Mouse (Mus musculus): ENCODE measurements around the gene Usp22. TPM values are rescaled to one million over a fixed set of nuclear protein-coding genes. Genes with fewer than 3 reads are reported as not detected.
A peak's percentile ranks its signal among the peaks of the same experiment; 100 is the strongest.

The Usp22 gene
- total RNA-seq, 1 experiment: 111 TPM

- Histone ChIP-seq H3K9me3 (ENCODE audit: control insufficient read depth, insufficient read depth, low read depth, low read length) (no peaks in the 10 kb centered on the region), H3K36me3 (ENCODE audit: control insufficient read depth, insufficient read depth, low read length, poor library complexity, severe bottlenecking) (peaks cover 84% of the 10 kb centered on the region)
- in situ Hi-C loops (cut with MboI; ENCODE audit: low sequenced_read_pairs in 2 of 2, unreplicated experiment in 2 of 2): no loop called here
These were observed 16.7 kb downstream of the Usp22 start for GRCm38 (mm10) chr11:61158141-61158540.

GRCm38 (mm10) chr11:61155727-61156126 lies 19.1 kb downstream of the Usp22 start:
- H3K27ac ChIP-seq (ENCODE audit: insufficient read depth, low read depth, low read length, poor library complexity, severe bottlenecking): no peak overlapping the region
- no peak overlapping the region for H3K9ac ChIP-seq (ENCODE audit: insufficient read depth, low read depth, low read length, poor library complexity, severe bottlenecking)
- no peak overlapping the region for H3K4me3 ChIP-seq (ENCODE audit: insufficient read depth in 1 of 2, low read depth in 1 of 2, low read length in 2 of 2, poor library complexity in 1 of 2, severe bottlenecking in 1 of 2)
- no peaks in the 10 kb centered on the region for H3K9me3 ChIP-seq (ENCODE audit: control insufficient read depth, insufficient read depth, low read depth, low read length)
- peaks cover 76% of the 10 kb centered on the region for H3K36me3 ChIP-seq (ENCODE audit: control insufficient read depth, insufficient read depth, low read length, poor library complexity, severe bottlenecking)
- DNase-seq (ENCODE audit: low read depth, low spot score): no peak
- in situ Hi-C loops (cut with MboI; ENCODE audit: low sequenced_read_pairs in 2 of 2, unreplicated experiment in 2 of 2): no loop called here
- TF ChIP-seq HCFC1 (IDR thresholded peaks at IDR 0.05; ENCODE audit: borderline replicate concordance, insufficient read depth, low read length) (no peak), ZC3H11A (IDR thresholded peaks at IDR 0.05; ENCODE audit: borderline replicate concordance, low read depth, low read length) (no peak), ZNF384 (IDR thresholded peaks at IDR 0.05; ENCODE audit: low read depth, low read length) (no peak), MAFK (IDR thresholded peaks at IDR 0.05; ENCODE audit: insufficient read depth, low read depth, low read length) (no peak), CHD2 (IDR thresholded peaks at IDR 0.05; ENCODE audit: low read depth, low read length) (no peak)
- peaks cover 0 to 2% of the 10 kb centered on the region in 2 experiments; a peak in 1 of 4 replicates for H3K4me1 ChIP-seq (ENCODE audit: control insufficient read depth in 2 of 2, insufficient read depth in 2 of 2, low read length in 2 of 2, poor library complexity in 1 of 2)

More at GRCm38 (mm10) chr11:61158141-61158540, 16.7 kb downstream of the Usp22 start:
- Histone ChIP-seq H3K9ac (ENCODE audit: insufficient read depth, low read depth, low read length, poor library complexity, severe bottlenecking) (no peak overlapping the region), H3K4me1 (ENCODE audit: control insufficient read depth in 2 of 2, insufficient read depth in 2 of 2, low read length in 2 of 2, poor library complexity in 1 of 2) (no peaks in the 10 kb centered on the region), H3K4me3 (ENCODE audit: insufficient read depth in 1 of 2, low read depth in 1 of 2, low read length in 2 of 2, poor library complexity in 1 of 2, severe bottlenecking in 1 of 2) (no peak overlapping the region), H3K27ac (ENCODE audit: insufficient read depth, low read depth, low read length, poor library complexity, severe bottlenecking) (no peak overlapping the region)
- no peak for DNase-seq (ENCODE audit: low read depth, low spot score)
- TF ChIP-seq ZC3H11A (IDR thresholded peaks at IDR 0.05; ENCODE audit: borderline replicate concordance, low read depth, low read length): no peak
- TF ChIP-seq ZNF384 (IDR thresholded peaks at IDR 0.05; ENCODE audit: low read depth, low read length): no peak
- TF ChIP-seq HCFC1 (IDR thresholded peaks at IDR 0.05; ENCODE audit: borderline replicate concordance, insufficient read depth, low read length): no peak

DNA sequence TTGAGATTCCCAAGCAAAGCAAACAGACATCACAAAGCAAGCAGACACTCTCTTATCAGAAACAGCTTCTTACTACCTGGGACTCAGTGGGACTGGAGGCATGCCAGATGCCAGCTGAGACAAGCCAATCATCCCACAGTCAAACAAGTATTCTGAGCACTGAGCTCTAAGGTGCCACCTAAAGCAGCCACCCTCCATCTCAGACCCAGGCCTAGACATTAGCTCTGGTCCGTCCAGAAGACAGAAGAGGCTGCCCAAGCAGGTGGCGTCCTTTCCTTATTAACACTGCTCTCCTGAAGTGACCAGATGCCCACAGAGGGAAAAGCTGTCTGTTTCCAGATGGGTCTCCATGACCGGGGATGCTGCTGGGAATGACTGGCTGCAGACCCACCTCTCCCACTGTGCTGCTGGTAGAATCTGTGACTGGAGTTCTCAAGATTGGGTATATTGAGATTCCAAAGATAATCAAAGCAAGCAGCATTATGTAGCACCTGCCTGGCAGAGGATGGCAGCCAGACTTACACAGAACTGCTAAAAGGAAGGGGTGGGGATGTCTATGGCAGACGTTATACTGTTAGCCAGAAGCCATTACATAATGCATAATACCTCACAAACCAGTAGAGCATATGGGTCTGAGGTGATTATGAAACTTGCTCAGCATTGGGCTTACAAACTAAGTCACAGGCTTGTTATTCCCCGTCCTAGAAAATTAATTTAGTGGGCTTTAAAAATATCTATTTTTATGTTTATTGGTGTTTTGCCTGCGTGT lies 24.4 kb downstream of the Usp22 start:
- no peak overlapping the region for H3K27ac ChIP-seq (ENCODE audit: insufficient read depth, low read depth, low read length, poor library complexity, severe bottlenecking)
- no peaks in the 10 kb centered on the region for H3K9me3 ChIP-seq (ENCODE audit: control insufficient read depth, insufficient read depth, low read depth, low read length)
- in situ Hi-C loops (cut with MboI; ENCODE audit: low sequenced_read_pairs in 2 of 2, unreplicated experiment in 2 of 2): no loop called here
- peaks cover 33% of the 10 kb centered on the region for H3K36me3 ChIP-seq (ENCODE audit: control insufficient read depth, insufficient read depth, low read length, poor library complexity, severe bottlenecking)
- H3K9ac ChIP-seq (ENCODE audit: insufficient read depth, low read depth, low read length, poor library complexity, severe bottlenecking): no peak overlapping the region
- no peak for TF ChIP-seq HCFC1 (IDR thresholded peaks at IDR 0.05; ENCODE audit: borderline replicate concordance, insufficient read depth, low read length)
- TF ChIP-seq ZNF384 (IDR thresholded peaks at IDR 0.05; ENCODE audit: low read depth, low read length): no peak
- no peak for TF ChIP-seq MAFK (IDR thresholded peaks at IDR 0.05; ENCODE audit: insufficient read depth, low read depth, low read length)
- no peak for TF ChIP-seq ZC3H11A (IDR thresholded peaks at IDR 0.05; ENCODE audit: borderline replicate concordance, low read depth, low read length)
- no peak for TF ChIP-seq CHD2 (IDR thresholded peaks at IDR 0.05; ENCODE audit: low read depth, low read length)
- no peak for DNase-seq (ENCODE audit: low read depth, low spot score)
- no peak overlapping the region for H3K4me3 ChIP-seq (ENCODE audit: insufficient read depth in 1 of 2, low read depth in 1 of 2, low read length in 2 of 2, poor library complexity in 1 of 2, severe bottlenecking in 1 of 2)
- H3K4me1 ChIP-seq (ENCODE audit: control insufficient read depth in 2 of 2, insufficient read depth in 2 of 2, low read length in 2 of 2, poor library complexity in 1 of 2): peaks cover 0 to 3% of the 10 kb centered on the region in 2 experiments; a peak in 1 of 4 replicates

DNA sequence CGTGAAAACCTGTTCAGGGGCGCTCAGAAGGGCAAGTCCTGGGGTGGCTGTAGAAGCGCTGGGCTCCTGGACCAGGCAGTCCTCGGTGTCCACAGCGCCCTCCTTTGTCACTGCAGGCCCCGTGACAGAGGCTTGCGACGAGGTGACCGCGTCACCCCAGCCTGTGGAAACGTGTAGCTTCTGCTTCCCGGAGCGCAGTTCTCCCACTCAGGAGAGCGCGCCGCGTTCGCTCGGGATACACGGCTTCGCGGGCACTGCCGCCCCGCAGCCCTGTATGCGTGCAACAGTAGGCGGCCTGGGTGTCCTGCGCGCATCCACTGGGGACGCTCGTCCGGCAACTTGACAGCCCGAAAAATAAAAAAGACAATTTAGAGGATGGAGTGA lies 27.6 kb downstream of the Usp22 start:
- H3K9ac ChIP-seq (ENCODE audit: insufficient read depth, low read depth, low read length, poor library complexity, severe bottlenecking): peak overlapping the region; percentile 8; the same call in 1 of the 2 replicates
- H3K4me3 ChIP-seq (ENCODE audit: insufficient read depth in 1 of 2, low read depth in 1 of 2, low read length in 2 of 2, poor library complexity in 1 of 2, severe bottlenecking in 1 of 2): peak overlapping the region; percentile 50 to 61
- H3K4me1 ChIP-seq (ENCODE audit: control insufficient read depth in 2 of 2, insufficient read depth in 2 of 2, low read length in 2 of 2, poor library complexity in 1 of 2): peaks cover 0 to 3% of the 10 kb centered on the region in 2 experiments; a peak in 3 of 4 replicates
- no peak for DNase-seq (ENCODE audit: low read depth, low spot score)
- H3K9me3 ChIP-seq (ENCODE audit: control insufficient read depth, insufficient read depth, low read depth, low read length): no peaks in the 10 kb centered on the region
- TF ChIP-seq ZC3H11A (IDR thresholded peaks at IDR 0.05; ENCODE audit: borderline replicate concordance, low read depth, low read length) (no peak), MAFK (IDR thresholded peaks at IDR 0.05; ENCODE audit: insufficient read depth, low read depth, low read length) (no peak), ZNF384 (IDR thresholded peaks at IDR 0.05; ENCODE audit: low read depth, low read length) (no peak), HCFC1 (IDR thresholded peaks at IDR 0.05; ENCODE audit: borderline replicate concordance, insufficient read depth, low read length) (no peak), CHD2 (IDR thresholded peaks at IDR 0.05; ENCODE audit: low read depth, low read length) (no peak)
- H3K27ac ChIP-seq (ENCODE audit: insufficient read depth, low read depth, low read length, poor library complexity, severe bottlenecking): no peak overlapping the region
- in situ Hi-C loops (cut with MboI; ENCODE audit: low sequenced_read_pairs in 2 of 2, unreplicated experiment in 2 of 2): no loop called here
- peaks cover 4% of the 10 kb centered on the region for H3K36me3 ChIP-seq (ENCODE audit: control insufficient read depth, insufficient read depth, low read length, poor library complexity, severe bottlenecking)
